Mouse (Mus musculus) MEL (cell line): ENCODE measurements around the gene Slc32a1. TPM values are rescaled to one million over a fixed set of nuclear protein-coding genes. Genes with fewer than 3 reads are reported as not detected.

ENCODE experiments used
- DNase-seq: peaks from one replicate; pipeline ENCODE4 v3.0.0; 2011; ENCODE audit warnings: low read depth, low spot score
- H3K27ac ChIP-seq: 2 replicates; pipeline ENCODE4 v1.5.1; 2012; ENCODE audit warnings: low read depth, mild to moderate bottlenecking, control low read depth, low read length, moderate library complexity; ENCODE audit not compliant: control insufficient read depth
- H3K27me3 ChIP-seq, 2 experiments: fragments of 150-350 bp in 1 of 2; sonication (generic) in 1 of 2; 2 replicates each; pipeline ENCODE4 v1.6.1; 2012; ENCODE audit warnings: low read length in 2 of 2, mild to moderate bottlenecking in 2 of 2, improper control_type of control experiment in 1 of 2, moderate library complexity in 1 of 2; ENCODE audit not compliant: insufficient read depth in 2 of 2, control insufficient read depth in 1 of 2
- H3K36me3 ChIP-seq, 2 experiments: 2 replicates each; pipeline ENCODE4 v1.6.1; 2012 to 2014; ENCODE audit warnings: low read length in 2 of 2, improper control_type of control experiment in 1 of 2, inconsistent platforms in 1 of 2, mild to moderate bottlenecking in 1 of 2; ENCODE audit not compliant: insufficient read depth in 2 of 2, control insufficient read depth in 1 of 2
- H3K4me1 ChIP-seq, 2 experiments: fragments of 150-350 bp in 1 of 2; sonication (generic) in 1 of 2; 2 replicates each; pipeline ENCODE4 v1.6.1; 2012; ENCODE audit warnings: low read length in 2 of 2, improper control_type of control experiment in 1 of 2, mild to moderate bottlenecking in 1 of 2; ENCODE audit not compliant: insufficient read depth in 2 of 2, control insufficient read depth in 1 of 2
- H3K4me3 ChIP-seq, 2 experiments: fragments of 150-350 bp in 1 of 2; sonication (generic) in 1 of 2; 2 replicates each; pipeline ENCODE4 v1.5.1; 2012; ENCODE audit warnings: low read depth in 2 of 2, low read length in 2 of 2, mild to moderate bottlenecking in 2 of 2, moderate library complexity in 2 of 2, control low read depth in 1 of 2, improper control_type of control experiment in 1 of 2; ENCODE audit not compliant: control insufficient read depth in 1 of 2, insufficient read depth in 1 of 2
- H3K79me2 ChIP-seq: 2 replicates; pipeline ENCODE4 v1.6.1; 2012; ENCODE audit warnings: mild to moderate bottlenecking, low read length, moderate library complexity; ENCODE audit not compliant: control insufficient read depth, poor library complexity, insufficient read depth
- H3K9ac ChIP-seq: 2 replicates; pipeline ENCODE4 v1.6.1; 2012; ENCODE audit warnings: low read depth, mild to moderate bottlenecking, control low read depth, low read length, moderate library complexity; ENCODE audit not compliant: control insufficient read depth, poor library complexity, severe bottlenecking
- H3K9me3 ChIP-seq: fragments of 150-350 bp; sonication (generic); replicated peaks from 2 replicates; pipeline ENCODE4 v1.6.1; 2012; ENCODE audit warnings: mild to moderate bottlenecking, low read length, improper control_type of control experiment, moderate library complexity; ENCODE audit not compliant: insufficient read depth
- EP300 ChIP-seq, 2 experiments: IDR thresholded peaks; 2 replicates each; pipeline ENCODE4 v1.6.1; 2011; ENCODE audit warnings: improper control_type of control experiment in 2 of 2, low read length in 2 of 2, low read depth in 1 of 2, mild to moderate bottlenecking in 1 of 2
- ETS1 ChIP-seq: IDR thresholded peaks from 2 replicates; pipeline ENCODE4 v1.6.1; 2012; ENCODE audit warnings: low read depth, mild to moderate bottlenecking, inconsistent platforms, low read length, improper control_type of control experiment, moderate library complexity
- GATA1 ChIP-seq: IDR thresholded peaks from 2 replicates; pipeline ENCODE4 v1.6.1; 2011; ENCODE audit warnings: low read depth, low read length, improper control_type of control experiment
- MXI1 ChIP-seq: IDR thresholded peaks from 2 replicates; pipeline ENCODE4 v1.6.1; 2011; ENCODE audit warnings: mild to moderate bottlenecking, low read depth, low read length, improper control_type of control experiment
- RCOR1 ChIP-seq: IDR thresholded peaks from 2 replicates; pipeline ENCODE4 v1.6.1; 2012; ENCODE audit warnings: low read depth, mild to moderate bottlenecking, inconsistent platforms, low read length, improper control_type of control experiment
- SIN3A ChIP-seq: IDR thresholded peaks from 2 replicates; pipeline ENCODE4 v1.6.1; 2012; ENCODE audit warnings: low read length, improper control_type of control experiment, inconsistent platforms
- TAL1 ChIP-seq: IDR thresholded peaks from 2 replicates; pipeline ENCODE4 v1.6.1; 2012; ENCODE audit warnings: mild to moderate bottlenecking, inconsistent platforms, low read length, moderate library complexity, mixed read lengths
- TCF12 ChIP-seq: IDR thresholded peaks from 2 replicates; pipeline ENCODE4 v1.6.1; 2014; ENCODE audit warnings: low read depth, mild to moderate bottlenecking, inconsistent platforms, low read length, improper control_type of control experiment, moderate library complexity
- UBTF ChIP-seq: IDR thresholded peaks from 2 replicates; pipeline ENCODE4 v1.6.1; 2012; ENCODE audit warnings: low read depth, mild to moderate bottlenecking, inconsistent platforms, low read length, improper control_type of control experiment, moderate library complexity, borderline replicate concordance; ENCODE audit not compliant: insufficient read depth
- ZKSCAN1 ChIP-seq: IDR thresholded peaks from 2 replicates; pipeline ENCODE4 v1.6.1; 2012; ENCODE audit warnings: low read depth, mild to moderate bottlenecking, inconsistent platforms, low read length, improper control_type of control experiment, moderate library complexity
- polyA plus RNA-seq, 2 experiments: library from polyadenylated mRNA; stranded (reverse) in 1 of 2; unstranded in 1 of 2; fragments of >175 nt in 1 of 2; fragments of >200 nt in 1 of 2; gene quantifications; 2 replicates each; pipeline versions ENCODE4 v1.2.1 to v1.2.4; 2012; ENCODE audit warnings: low replicate concordance in 2 of 2, low read depth in 1 of 2; ENCODE audit not compliant: insufficient read length in 2 of 2, insufficient read depth in 1 of 2, missing spikeins in 1 of 2
- total RNA-seq: library from RNA; depleted of rRNA; stranded (reverse); fragments of 300-350 nt; gene quantifications from 2 replicates; pipeline ENCODE4 v1.2.3, GENCODE M21; 2012

Slc32a1 gene
- total and polyA plus RNA-seq, 3 experiments, result not detected

DNA sequence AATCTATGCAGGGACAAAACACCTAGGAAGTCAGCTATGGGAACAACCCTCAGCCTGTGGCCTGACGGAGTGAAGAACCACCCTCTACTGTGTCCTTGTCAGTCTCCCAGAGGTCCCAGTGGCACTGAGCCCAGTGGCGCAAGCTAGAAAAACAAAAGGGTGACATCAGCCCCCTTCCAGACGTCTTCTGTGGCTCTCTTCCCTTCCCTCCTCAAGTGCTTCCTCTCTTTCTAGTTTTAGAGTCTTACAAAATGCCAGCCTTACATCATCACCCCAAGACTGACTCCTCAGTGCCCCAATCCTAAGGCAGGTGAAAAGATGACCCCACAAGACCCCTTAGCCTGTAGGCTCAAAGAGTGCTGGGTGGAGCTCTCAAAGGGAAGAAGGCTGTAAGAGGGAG is 20.1 kb upstream of the Slc32a1 start:
- peaks cover 0 to 3% of the 10 kb centered on the region in 2 experiments; a peak in 1 of 4 replicates for H3K36me3 ChIP-seq
- H3K4me3 ChIP-seq, result no peak overlapping the region
- H3K27me3 ChIP-seq, result no peaks in the 10 kb centered on the region; a peak in 1 of 4 replicates
- H3K79me2 ChIP-seq, result no peaks in the 10 kb centered on the region
- TF ChIP-seq MXI1 (no peak), RCOR1 (no peak), GATA1 (no peak), SIN3A (no peak), ZKSCAN1 (no peak)
- peaks cover 0 to 11% of the 10 kb centered on the region in 2 experiments; a peak in 2 of 4 replicates for H3K4me1 ChIP-seq
- H3K27ac ChIP-seq, result no peak overlapping the region
- H3K9ac ChIP-seq, result no peak overlapping the region
- H3K9me3 ChIP-seq, result no peaks in the 10 kb centered on the region
- no peak for DNase-seq

DNA sequence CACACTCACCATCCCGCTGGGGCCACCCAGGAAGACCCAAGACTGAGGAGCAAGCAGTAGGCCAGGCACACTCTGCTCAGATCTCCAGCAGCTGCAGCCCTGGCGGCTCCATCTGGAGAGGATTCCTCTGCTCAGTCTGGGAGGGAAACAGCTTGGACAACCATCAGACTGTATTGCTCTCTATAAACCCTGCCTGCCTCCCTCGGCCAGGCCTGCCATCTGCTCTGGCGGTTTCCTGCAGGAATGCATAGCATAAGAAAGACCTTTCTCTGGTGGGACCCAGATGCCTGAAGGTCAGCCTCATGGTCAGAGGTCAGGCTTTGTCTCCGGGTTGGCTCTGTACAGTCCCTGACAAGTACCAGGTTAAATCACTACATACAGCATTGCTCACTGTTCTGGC is 19.3 kb upstream of the Slc32a1 start:
- Histone ChIP-seq H3K79me2 (no peaks in the 10 kb centered on the region), H3K9ac (no peak overlapping the region), H3K9me3 (no peaks in the 10 kb centered on the region), H3K4me1 (peaks cover 0 to 5% of the 10 kb centered on the region in 2 experiments; a peak in 2 of 4 replicates), H3K27me3 (no peaks in the 10 kb centered on the region; a peak in 1 of 4 replicates), H3K27ac (no peak overlapping the region), H3K36me3 (no peaks in the 10 kb centered on the region; a peak in 1 of 4 replicates), H3K4me3 (no peak overlapping the region)
- TF ChIP-seq MXI1, result no peak
- DNase-seq, result no peak

GRCm38 (mm10) chr2:158593371-158593770 is 17.2 kb upstream of the Slc32a1 start:
- Histone ChIP-seq H3K4me1 (0 out of 4 replicates have a peak, but pooled peaks cover 0 to 4% of the 10 kb centered on the region in 2 experiments), H3K27me3 (no peaks in the 10 kb centered on the region; a peak in 1 of 4 replicates), H3K27ac (no peak overlapping the region; the same call in 1 of the 2 replicates), H3K36me3 (no peaks in the 10 kb centered on the region; a peak in 1 of 4 replicates), H3K9me3 (no peaks in the 10 kb centered on the region), H3K9ac (no peak overlapping the region), H3K79me2 (no peaks in the 10 kb centered on the region), H3K4me3 (no peak overlapping the region)
- TF ChIP-seq TCF12 (peak; percentile 69; the same call in 1 of the 2 replicates), TAL1 (peak; percentile 49), GATA1 (no peak), ETS1 (peak; percentile 65), UBTF (no peak), EP300 (IDR thresholded peaks at IDR 0.05; ENCODE audit: low read depth in 1 of 2, low read length in 2 of 2) (peak in 1 of 2 experiments; percentile 50; a peak in 1 of 4 replicates)
- no peak for DNase-seq
